Mouse (Mus musculus) olfactory bulb, adult 2 months (tissue): Measurements from ENCODE around the gene Prkar1b.

Experiments used
- CTCF ChIP-seq: fragments of 200-500 bp; IDR thresholded peaks from 2 replicates; pipeline ENCODE4 v1.5.1; 2012; ENCODE audit warnings: low read depth, mild to moderate bottlenecking, low read length, moderate library complexity; ENCODE audit not compliant: insufficient read depth
- POLR2A ChIP-seq: fragments of 200-500 bp; IDR thresholded peaks from 2 replicates; pipeline ENCODE4 v1.6.1; 2012; ENCODE audit warnings: mild to moderate bottlenecking, low read depth, low read length, moderate library complexity; ENCODE audit not compliant: insufficient read depth

DNA sequence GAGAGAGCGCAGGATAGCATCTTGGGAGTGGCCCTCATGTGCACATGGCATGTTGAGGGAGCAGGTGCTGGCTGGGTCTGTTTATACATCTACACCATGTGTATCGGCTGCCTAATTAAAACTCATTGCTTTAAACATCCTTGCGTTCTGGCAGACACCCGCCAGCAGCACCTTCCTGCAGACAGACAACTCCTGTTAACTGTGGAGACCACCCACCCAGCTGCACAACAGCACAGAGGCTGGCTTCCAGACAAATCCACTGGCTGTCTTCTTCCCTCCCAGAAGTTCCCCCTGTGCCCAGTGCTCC lies 71.7 kb downstream of the Prkar1b start:
- TF ChIP-seq CTCF (no peak), POLR2A (no peak)
